Mouse (Mus musculus) ES-E14 (cell line): ENCODE measurements around the gene Slc25a13. TPM values are rescaled to one million over a fixed set of nuclear protein-coding genes. Genes with fewer than 3 reads are reported as not detected.
"Not testable (repeated sequence)": the region's sequence is repeated elsewhere in the genome, so short reads cannot be mapped to it uniquely, and the experiment has no call there.

ENCODE experiments used
- DNase-seq: peaks from one replicate; pipeline ENCODE4 v3.0.0-alpha.2; 2013; ENCODE audit warnings: low read depth, low spot score
- H3K27ac ChIP-seq: 2 replicates; pipeline ENCODE4 v1.5.1; 2012; ENCODE audit warnings: low read depth, mild to moderate bottlenecking, low read length, moderate library complexity, mixed read lengths; ENCODE audit not compliant: poor library complexity, insufficient read depth, severe bottlenecking
- H3K36me3 ChIP-seq: 2 replicates; pipeline ENCODE4 v1.6.1; 2012; ENCODE audit warnings: mild to moderate bottlenecking, low read length, moderate library complexity, mixed read lengths; ENCODE audit not compliant: control insufficient read depth, poor library complexity, insufficient read depth, severe bottlenecking
- H3K4me1 ChIP-seq, 2 experiments: fragments of 150-350 bp in 1 of 2; sonication (generic) in 1 of 2; 2 replicates each; pipeline ENCODE4 v1.6.1; 2012; ENCODE audit warnings: low read length in 2 of 2, mild to moderate bottlenecking in 1 of 2, mixed read lengths in 1 of 2; ENCODE audit not compliant: control insufficient read depth in 2 of 2, insufficient read depth in 2 of 2, poor library complexity in 1 of 2
- H3K4me3 ChIP-seq, 2 experiments: fragments of 150-350 bp in 1 of 2; sonication (generic) in 1 of 2; 2 replicates each; pipeline ENCODE4 v1.5.1; 2012; ENCODE audit warnings: low read length in 2 of 2, low read depth in 1 of 2, mild to moderate bottlenecking in 1 of 2, mixed read lengths in 1 of 2; ENCODE audit not compliant: insufficient read depth in 1 of 2, poor library complexity in 1 of 2, severe bottlenecking in 1 of 2
- H3K9ac ChIP-seq: 2 replicates; pipeline ENCODE4 v1.6.1; 2012; ENCODE audit warnings: low read depth, mild to moderate bottlenecking, low read length, mixed read lengths; ENCODE audit not compliant: poor library complexity, insufficient read depth, severe bottlenecking
- H3K9me3 ChIP-seq: fragments of 150-350 bp; sonication (generic); 2 replicates; pipeline ENCODE4 v1.6.1; 2012; ENCODE audit warnings: low read depth, mild to moderate bottlenecking, low read length; ENCODE audit not compliant: control insufficient read depth, insufficient read depth
- CHD2 ChIP-seq: IDR thresholded peaks from 2 replicates; pipeline ENCODE4 v1.6.1; 2014; ENCODE audit warnings: mild to moderate bottlenecking, low read depth, low read length, inconsistent platforms
- HCFC1 ChIP-seq: IDR thresholded peaks from 2 replicates; pipeline ENCODE4 v1.6.1; 2012; ENCODE audit warnings: low read length, inconsistent platforms, borderline replicate concordance; ENCODE audit not compliant: insufficient read depth
- MAFK ChIP-seq: IDR thresholded peaks from 2 replicates; pipeline ENCODE4 v1.6.1; 2014; ENCODE audit warnings: mild to moderate bottlenecking, low read depth, low read length, inconsistent platforms; ENCODE audit not compliant: insufficient read depth
- ZC3H11A ChIP-seq: IDR thresholded peaks from 2 replicates; pipeline ENCODE4 v1.6.1; 2012; ENCODE audit warnings: low read depth, mild to moderate bottlenecking, inconsistent platforms, low read length, borderline replicate concordance
- ZNF384 ChIP-seq: IDR thresholded peaks from 2 replicates; pipeline ENCODE4 v1.6.1; 2012; ENCODE audit warnings: low read depth, low read length, inconsistent platforms
- in situ Hi-C, 2 experiments: fragments of 600-800 bp; cut with MboI; formaldehyde crosslinking; loops; one replicate each; pipeline ENCODE4 v1.15.1; 2025; ENCODE audit warnings: low sequenced_read_pairs in 2 of 2, inconsistent platforms in 1 of 2; ENCODE audit not compliant: unreplicated experiment in 2 of 2
- total RNA-seq: library from RNA; depleted of rRNA; stranded (reverse); fragments of 300-350 nt; gene quantifications from 2 replicates; pipeline ENCODE4 v1.2.3, GENCODE M21; 2012

The Slc25a13 gene
- total RNA-seq, 1 experiment = 53.5 TPM

GRCm38 (mm10) chr6:6182191-6182590 lies 34.8 kb downstream of the Slc25a13 start:
- H3K9me3 ChIP-seq = no peaks in the 10 kb centered on the region
- DNase-seq = no peak
- H3K9ac ChIP-seq = no peak overlapping the region
- H3K4me1 ChIP-seq = peaks cover 5 to 8% of the 10 kb centered on the region in 2 experiments
- no peaks in the 10 kb centered on the region for H3K36me3 ChIP-seq
- TF ChIP-seq ZNF384 (no peak), CHD2 (no peak), MAFK (no peak), ZC3H11A (no peak), HCFC1 (no peak)
- no peak overlapping the region for H3K4me3 ChIP-seq
- no peak overlapping the region for H3K27ac ChIP-seq
- in situ Hi-C loops = no loop called here

GRCm38 (mm10) chr6:6178341-6178740 lies 38.6 kb downstream of the Slc25a13 start:
- in situ Hi-C loops, H3K36me3 ChIP-seq, DNase-seq, H3K9me3 ChIP-seq: not testable (repeated sequence)
- Histone ChIP-seq H3K4me1 (peaks cover 6 to 11% of the 10 kb centered on the region in 2 experiments; a peak in 3 of 4 replicates), H3K4me3 (peak overlapping the region; percentile 34 to 52), H3K9ac (peak overlapping the region; percentile 47; the same call in 1 of the 2 replicates), H3K27ac (peak overlapping the region; percentile 49; the same call in 1 of the 2 replicates)
- TF ChIP-seq ZNF384 = peak; percentile 71; the same call in 1 of the 2 replicates

GRCm38 (mm10) chr6:6175350-6175971 lies 41.5 kb downstream of the Slc25a13 start:
- Histone ChIP-seq H3K27ac (no peak overlapping the region), H3K4me3 (no peak overlapping the region), H3K9ac (no peak overlapping the region), H3K36me3 (peaks cover 2% of the 10 kb centered on the region; the same call in 1 of the 2 replicates), H3K9me3 (no peaks in the 10 kb centered on the region), H3K4me1 (peaks cover 10 to 11% of the 10 kb centered on the region in 2 experiments; a peak in 3 of 4 replicates)
- in situ Hi-C loops = no loop called here
- no peak for DNase-seq
- TF ChIP-seq HCFC1 (no peak), ZC3H11A (no peak), ZNF384 (no peak), CHD2 (no peak), MAFK (no peak)

- H3K9ac ChIP-seq = no peak overlapping the region
- DNase-seq = no peak
- in situ Hi-C loops = no loop called here
- no peak for TF ChIP-seq ZNF384
- H3K27ac ChIP-seq = no peak overlapping the region
- no peaks in the 10 kb centered on the region for H3K9me3 ChIP-seq
- H3K36me3 ChIP-seq = peaks cover 2% of the 10 kb centered on the region; the same call in 1 of the 2 replicates
- peaks cover 10 to 11% of the 10 kb centered on the region in 2 experiments; a peak in 3 of 4 replicates for H3K4me1 ChIP-seq
- no peak overlapping the region for H3K4me3 ChIP-seq
These were observed 42.9 kb downstream of the Slc25a13 start for GRCm38 (mm10) chr6:6173935-6174561.

GRCm38 (mm10) chr6:6173166-6173934 lies 43.6 kb downstream of the Slc25a13 start:
- H3K9ac ChIP-seq = no peak overlapping the region
- no peaks in the 10 kb centered on the region for H3K9me3 ChIP-seq
- H3K4me1 ChIP-seq = peaks cover 9 to 10% of the 10 kb centered on the region in 2 experiments; a peak in 3 of 4 replicates
- no peak for DNase-seq
- in situ Hi-C loops = no loop called here
- no peak overlapping the region for H3K27ac ChIP-seq
- no peak for TF ChIP-seq HCFC1
- no peak for TF ChIP-seq MAFK
- TF ChIP-seq ZC3H11A = no peak
- no peak for TF ChIP-seq ZNF384
- no peak for TF ChIP-seq CHD2
- H3K36me3 ChIP-seq = peaks cover 2% of the 10 kb centered on the region; the same call in 1 of the 2 replicates
- H3K4me3 ChIP-seq = no peak overlapping the region
